Mouse (Mus musculus) olfactory bulb, adult 2 months (tissue): ENCODE results near the gene Zfp26. TPM values are rescaled to one million over a fixed set of nuclear protein-coding genes. Genes with fewer than 3 reads are reported as not detected.

ENCODE experiments used
- H3K27ac ChIP-seq: fragments of 200-500 bp; 2 replicates; pipeline ENCODE4 v1.5.1; 2012; ENCODE audit warnings: low read depth, low read length; ENCODE audit not compliant: insufficient read depth
- H3K4me1 ChIP-seq: fragments of 200-500 bp; 2 replicates; pipeline ENCODE4 v1.6.1; 2012; ENCODE audit warnings: low read length; ENCODE audit not compliant: control insufficient read depth, insufficient read depth
- H3K4me3 ChIP-seq: fragments of 200-500 bp; 2 replicates; pipeline ENCODE4 v1.5.1; 2012; ENCODE audit warnings: mild to moderate bottlenecking, low read depth, low read length, moderate library complexity; ENCODE audit not compliant: insufficient read depth
- CTCF ChIP-seq: fragments of 200-500 bp; IDR thresholded peaks from 2 replicates; pipeline ENCODE4 v1.5.1; 2012; ENCODE audit warnings: low read depth, mild to moderate bottlenecking, low read length, moderate library complexity; ENCODE audit not compliant: insufficient read depth
- POLR2A ChIP-seq: fragments of 200-500 bp; IDR thresholded peaks from 2 replicates; pipeline ENCODE4 v1.6.1; 2012; ENCODE audit warnings: mild to moderate bottlenecking, low read depth, low read length, moderate library complexity; ENCODE audit not compliant: insufficient read depth
- WGBS: fragments of 180-500 bp; shearing (Covaris S2); methylation state at CpG from one replicate; pipeline ENCODE4 v1.1.7; 2018; 5-methylcytosine and 5-hydroxymethylcytosine counted together
- polyA plus RNA-seq: library from polyadenylated mRNA; stranded (reverse); fragments of >200 nt; gene quantifications from 2 replicates; pipeline ENCODE4 v1.2.4, GENCODE M21; 2012; ENCODE audit warnings: low replicate concordance; ENCODE audit not compliant: missing spikeins, insufficient read depth, insufficient read length

The Zfp26 gene
- polyA plus RNA-seq, 1 experiment = not detected

DNA sequence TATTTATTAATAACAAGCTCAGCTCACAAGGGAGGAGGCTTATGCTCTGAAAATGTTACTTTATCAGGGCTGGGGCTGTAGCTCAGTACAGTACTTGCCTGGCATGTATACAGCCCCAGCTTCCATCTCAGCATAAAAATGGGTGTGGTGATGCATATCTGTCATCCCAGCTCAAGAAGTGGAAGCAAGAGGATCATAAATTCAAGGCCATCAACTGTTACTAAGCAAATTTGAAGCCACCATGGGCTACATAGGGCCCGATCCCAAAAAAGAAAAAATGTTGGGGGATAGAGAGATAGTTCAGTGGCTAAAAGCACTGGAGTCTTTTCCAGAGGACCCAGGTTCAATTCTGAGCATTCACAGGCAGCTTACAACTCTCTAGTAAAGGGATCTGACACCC, 16.7 kb upstream of the Zfp26 start:
- H3K27ac ChIP-seq = no peak overlapping the region
- WGBS = 100% methylated on average over 1 of the region's 1 CpGs
- no peaks in the 10 kb centered on the region for H3K4me1 ChIP-seq
- TF ChIP-seq POLR2A = no peak
- no peak for TF ChIP-seq CTCF
- H3K4me3 ChIP-seq = no peak overlapping the region

- Histone ChIP-seq H3K4me1 (no peaks in the 10 kb centered on the region), H3K27ac (no peak overlapping the region), H3K4me3 (no peak overlapping the region)
- WGBS = 51% methylated on average over 7 of the region's 7 CpGs
- no peak for TF ChIP-seq POLR2A
- TF ChIP-seq CTCF = no peak
Observed at GRCm38 (mm10) chr9:20466761-20467442, 6.9 kb upstream of the Zfp26 start.

- WGBS = 94% methylated on average over 4 of the region's 4 CpGs
- no peak for TF ChIP-seq CTCF
- no peak for TF ChIP-seq POLR2A
- peaks cover 2% of the 10 kb centered on the region; the same call in 1 of the 2 replicates for H3K4me1 ChIP-seq
- H3K4me3 ChIP-seq = no peak overlapping the region
- H3K27ac ChIP-seq = no peak overlapping the region
Observed at GRCm38 (mm10) chr9:20453647-20454046, 6.3 kb downstream of the Zfp26 start.

DNA sequence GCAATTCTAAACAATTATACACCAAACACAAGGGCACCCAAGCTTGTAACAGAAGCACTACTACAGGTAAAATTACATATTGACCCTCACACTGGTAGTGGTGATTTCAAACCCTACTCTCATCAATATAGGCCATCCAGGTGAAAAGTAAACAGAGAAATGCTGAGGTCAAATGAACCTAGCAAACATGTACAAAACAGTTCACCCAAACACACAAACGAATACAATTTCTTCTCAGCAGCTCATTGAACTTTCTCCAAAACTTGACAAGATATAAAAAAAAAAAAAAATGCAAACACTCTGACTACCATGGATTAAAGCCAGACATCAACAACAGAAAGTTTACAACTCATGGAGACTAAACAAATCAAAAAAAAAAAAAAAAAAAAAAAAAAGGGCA, 8.5 kb downstream of the Zfp26 start:
- TF ChIP-seq CTCF = no peak
- TF ChIP-seq POLR2A = no peak
- WGBS = 92% methylated on average over 1 of the region's 1 CpGs
- Histone ChIP-seq H3K27ac (no peak overlapping the region), H3K4me1 (no peaks in the 10 kb centered on the region; the same call in 1 of the 2 replicates), H3K4me3 (no peak overlapping the region)

- H3K27ac ChIP-seq = no peak overlapping the region
- TF ChIP-seq POLR2A (no peak), CTCF (no peak)
- 82% methylated on average over 4 of the region's 4 CpGs for WGBS
- no peaks in the 10 kb centered on the region for H3K4me1 ChIP-seq
- no peak overlapping the region for H3K4me3 ChIP-seq
Observed at GRCm38 (mm10) chr9:20443183-20443783, 16.7 kb downstream of the Zfp26 start.

DNA sequence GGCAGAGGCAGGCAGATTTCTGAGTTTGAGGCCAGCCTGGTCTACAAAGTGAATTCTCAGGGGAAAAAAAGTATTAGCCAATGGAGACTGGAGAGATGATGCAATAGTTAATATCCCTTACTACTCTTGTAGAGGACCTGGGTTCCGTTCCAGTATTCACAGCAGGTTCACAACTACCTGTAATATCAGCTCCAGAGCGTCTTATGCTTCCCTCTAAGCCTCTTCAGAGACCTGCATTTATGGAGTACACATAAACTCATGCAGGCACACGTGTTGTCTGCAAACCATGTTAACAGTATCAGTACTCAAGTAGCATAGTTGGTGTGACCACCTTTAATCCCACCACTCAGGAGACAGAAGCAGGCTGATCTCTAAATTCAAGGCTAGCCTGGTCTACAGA, 30.0 kb downstream of the Zfp26 start:
- Histone ChIP-seq H3K27ac (no peak overlapping the region), H3K4me3 (no peak overlapping the region), H3K4me1 (no peaks in the 10 kb centered on the region)
- WGBS = 94% methylated on average over 3 of the region's 3 CpGs
- TF ChIP-seq CTCF (no peak), POLR2A (no peak)

DNA sequence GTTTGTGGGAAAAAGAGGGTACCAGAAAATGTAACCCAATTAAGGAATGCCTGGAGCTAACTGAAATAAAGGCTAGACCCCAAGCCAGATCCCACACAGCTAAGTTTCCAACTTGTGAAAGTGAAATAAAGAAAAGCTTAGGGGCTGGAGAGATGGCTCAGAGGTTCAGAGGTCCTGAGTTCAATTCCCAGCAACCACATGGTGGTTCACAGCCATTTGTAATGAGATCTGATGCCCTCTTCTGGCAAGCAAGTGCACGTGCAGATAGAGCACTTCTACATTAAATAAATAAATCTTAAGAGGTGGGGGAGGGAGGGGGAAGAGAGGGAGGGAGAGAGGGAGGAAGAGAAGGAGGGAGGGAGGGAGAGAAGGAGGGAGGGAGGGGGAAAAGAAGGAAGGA, 48.5 kb downstream of the Zfp26 start:
- no peaks in the 10 kb centered on the region for H3K4me1 ChIP-seq
- 44% methylated on average over 1 of the region's 1 CpGs for WGBS
- H3K27ac ChIP-seq = no peak overlapping the region
- H3K4me3 ChIP-seq = no peak overlapping the region
- no peak for TF ChIP-seq POLR2A
- no peak for TF ChIP-seq CTCF

DNA sequence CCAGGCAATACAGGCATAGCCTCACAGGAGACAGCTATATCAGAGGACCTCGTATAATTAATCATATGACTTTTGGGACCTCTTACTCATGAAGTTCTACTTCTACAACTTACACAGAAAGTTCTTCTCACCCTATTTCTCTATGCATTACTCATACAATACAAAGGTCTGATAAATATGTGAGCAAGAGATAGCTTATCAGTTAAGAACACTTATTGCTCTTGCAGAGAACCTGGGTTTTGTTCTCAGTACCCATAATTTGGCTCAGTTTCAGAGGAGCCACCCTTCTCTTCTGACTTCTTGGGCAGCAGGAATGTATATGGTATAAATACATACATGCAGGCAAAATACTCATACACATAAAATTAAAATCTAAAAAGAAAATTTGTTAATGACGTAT, 50.6 kb downstream of the Zfp26 start:
- Histone ChIP-seq H3K4me1 (no peaks in the 10 kb centered on the region), H3K4me3 (no peak overlapping the region), H3K27ac (no peak overlapping the region)
- WGBS = 89% methylated on average over 2 of the region's 2 CpGs
- TF ChIP-seq POLR2A = no peak
- TF ChIP-seq CTCF = no peak

GRCm38 (mm10) chr9:20385343-20385703, 74.6 kb downstream of the Zfp26 start:
- Histone ChIP-seq H3K4me3 (peak overlapping the region; percentile 75), H3K4me1 (peaks cover 5% of the 10 kb centered on the region; the same call in 1 of the 2 replicates), H3K27ac (no peak overlapping the region)
- TF ChIP-seq POLR2A = no peak
- TF ChIP-seq CTCF = no peak
- WGBS = 19% methylated on average over 16 of the region's 16 CpGs
